In genomic region chr15:85879498-85879895, GRCm38 (mm10) we compare ENCODE assay signal across 8 mouse cellular contexts. TPM values are rescaled to one million over a fixed set of nuclear protein-coding genes. Genes with fewer than 3 reads are reported as not detected.
A peak's percentile ranks its signal among the peaks of the same experiment; 100 is the strongest.
DNase-seq lines count a peak whose midpoint lies in the region; ATAC-seq and TF ChIP-seq lines count a peak whose summit lies in the region.

No protein-coding gene starts in this region.

- WGBS in thymus, adult 2 months, result 1% methylated on average over 18 of the region's 18 CpGs
- WGBS in hindbrain, embryonic 14.5 days, result under 1% methylated on average over 18 of the region's 18 CpGs
- 2% methylated on average over 18 of the region's 18 CpGs for WGBS in midbrain, embryonic 10.5 days

- DNase-seq in frontal cortex, postnatal 14 days (ENCODE audit: low spot score in 2 of 2), result no peak
- peak; percentile 44 for DNase-seq in thymus, adult 2 months
- DNase-seq in thymus, postnatal 25 days, result no peak
- DNase-seq in hindbrain, embryonic 14.5 days (ENCODE audit: low spot score), result no peak
- no peak for DNase-seq in midbrain, embryonic 10.5 days (ENCODE audit: low spot score)
- no peak for DNase-seq in frontal cortex, postnatal 10 days (ENCODE audit: low spot score in 2 of 2)
- DNase-seq in embryo, embryonic 10 days (ENCODE audit: low spot score), result no peak

- no peaks in the 10 kb centered on the region for H3K9me3 ChIP-seq in hindbrain, embryonic 14.5 days (ENCODE audit: control insufficient read depth, low read length)
- H3K9me3 ChIP-seq in midbrain, embryonic 10.5 days (replicated peaks), result no peaks in the 10 kb centered on the region

- peak overlapping the region; percentile 83 for H3K4me3 ChIP-seq in thymus, adult 2 months (ENCODE audit: control insufficient read depth, insufficient read depth, low read length)
- peak overlapping the region; percentile 88 for H3K4me3 ChIP-seq in hindbrain, embryonic 14.5 days (replicated peaks; ENCODE audit: low read length)
- peak overlapping the region; percentile 66 for H3K4me3 ChIP-seq in midbrain, embryonic 10.5 days

- H3K4me1 ChIP-seq in thymus, adult 2 months (replicated peaks; ENCODE audit: control insufficient read depth, insufficient read depth, low read length), result peaks cover 6% of the 10 kb centered on the region
- H3K4me1 ChIP-seq in hindbrain, embryonic 14.5 days (replicated peaks; ENCODE audit: control insufficient read depth, insufficient read depth, low read length), result peaks cover 19% of the 10 kb centered on the region
- H3K4me1 ChIP-seq in midbrain, embryonic 10.5 days, result peaks cover 23% of the 10 kb centered on the region

- peak overlapping the region; percentile 44 for H3K27ac ChIP-seq in thymus, adult 2 months (ENCODE audit: control insufficient read depth, insufficient read depth, low read length)
- peak overlapping the region; percentile 89 for H3K27ac ChIP-seq in hindbrain, embryonic 14.5 days
- H3K27ac ChIP-seq in midbrain, embryonic 10.5 days (replicated peaks), result peak overlapping the region; percentile 91

- H3K4me2 ChIP-seq in hindbrain, embryonic 14.5 days (replicated peaks), result peak overlapping the region; percentile 97

- no peak for TF ChIP-seq CTCF in thymus, adult 2 months (IDR thresholded peaks at IDR 0.05; ENCODE audit: borderline replicate concordance, control insufficient read depth, extremely low read depth, insufficient read depth, low read length, poor library complexity)

- peak overlapping the region; percentile 94 for H3K9ac ChIP-seq in hindbrain, embryonic 14.5 days

- ATAC-seq in frontal cortex, adult (ENCODE audit: low TSS enrichment), result peak; percentile 25
- 0 out of 2 replicates have a peak, but pooled peaks have one; percentile 7 for ATAC-seq in hindbrain, embryonic 14.5 days (ENCODE audit: low FRiP score)

- no peak for TF ChIP-seq POLR2A in thymus, adult 2 months (IDR thresholded peaks at IDR 0.05; ENCODE audit: control insufficient read depth, extremely low read depth, insufficient read depth, low read length, poor library complexity)

- H3K36me3 ChIP-seq in thymus, adult 2 months (ENCODE audit: control insufficient read depth, insufficient read depth, low read length), result no peaks in the 10 kb centered on the region; the same call in none of the 2 replicates
- peaks cover 20% of the 10 kb centered on the region for H3K36me3 ChIP-seq in hindbrain, embryonic 14.5 days (replicated peaks; ENCODE audit: control insufficient read depth, insufficient read depth)
- peaks cover 56% of the 10 kb centered on the region for H3K36me3 ChIP-seq in midbrain, embryonic 10.5 days

- no peaks in the 10 kb centered on the region for H3K27me3 ChIP-seq in thymus, adult 2 months (ENCODE audit: control insufficient read depth, insufficient read depth, low read length)
- H3K27me3 ChIP-seq in hindbrain, embryonic 14.5 days (ENCODE audit: control insufficient read depth, insufficient read depth, low read length), result no peaks in the 10 kb centered on the region
- H3K27me3 ChIP-seq in midbrain, embryonic 10.5 days (ENCODE audit: low read depth, poor library complexity, severe bottlenecking), result no peaks in the 10 kb centered on the region

RNA-seq across cellular contexts. Expression of gene Trmu, which starts 0.4 kb away (rescaled TPM):
- polyA plus RNA-seq in thymus, adult 2 months (2012; rRNA removed), result 34.7 and 39.1 TPM in 2 replicates
- polyA plus RNA-seq in hindbrain, embryonic 14.5 days (2014; fragmentation: Nextera tagmentation; extraction: Ambion mirVana), result 30.7 and 30.9 TPM in 2 replicates
- polyA plus RNA-seq in midbrain, embryonic 10.5 days (2016; fragmentation: Nextera tagmentation; extraction: Ambion mirVana), result 36.3 and 39.5 TPM in 2 replicates

RNA-seq across cellular contexts. Expression of gene Gtse1, which starts 20.0 kb away (rescaled TPM):
- 39.6 and 52.5 TPM in 2 replicates for polyA plus RNA-seq in thymus, adult 2 months (2012; rRNA removed)
- polyA plus RNA-seq in hindbrain, embryonic 14.5 days (2014; fragmentation: Nextera tagmentation; extraction: Ambion mirVana), result 4.8 and 5.7 TPM in 2 replicates
- 53.5 and 61.1 TPM in 2 replicates for polyA plus RNA-seq in midbrain, embryonic 10.5 days (2016; fragmentation: Nextera tagmentation; extraction: Ambion mirVana)

RNA-seq across cellular contexts. Expression of gene Ttc38, which starts 47.4 kb away (rescaled TPM):
- polyA plus RNA-seq in thymus, adult 2 months (2012; rRNA removed), result 8.5 and 10.1 TPM in 2 replicates
- polyA plus RNA-seq in hindbrain, embryonic 14.5 days (2014; fragmentation: Nextera tagmentation; extraction: Ambion mirVana), result 2.7 and 3.1 TPM in 2 replicates
- polyA plus RNA-seq in midbrain, embryonic 10.5 days (2016; fragmentation: Nextera tagmentation; extraction: Ambion mirVana), result 2.2 and 2.3 TPM in 2 replicates

RNA-seq across cellular contexts. Expression of gene Pkdrej, which starts 58.0 kb away (rescaled TPM):
- polyA plus RNA-seq in thymus, adult 2 months (2012; rRNA removed), result 0.07 TPM in 1 of 2 replicates, not detected in the other
- polyA plus RNA-seq in hindbrain, embryonic 14.5 days (2014; fragmentation: Nextera tagmentation; extraction: Ambion mirVana), result 0.10 and 0.11 TPM in 2 replicates
- polyA plus RNA-seq in midbrain, embryonic 10.5 days (2016; fragmentation: Nextera tagmentation; extraction: Ambion mirVana), result 0.06 TPM in 1 of 2 replicates, not detected in the other
